Mouse (Mus musculus): ENCODE data around the gene Olfr857. TPM values are rescaled to one million over a fixed set of nuclear protein-coding genes. Genes with fewer than 3 reads are reported as not detected.
"Not testable (repeated sequence)": the region's sequence is repeated elsewhere in the genome, so short reads cannot be mapped to it uniquely, and the experiment has no call there.

The Olfr857 gene
- 0.20 TPM in 1 of 2 replicates, not detected in the other for polyA plus RNA-seq (2012; rRNA removed)

DNA sequence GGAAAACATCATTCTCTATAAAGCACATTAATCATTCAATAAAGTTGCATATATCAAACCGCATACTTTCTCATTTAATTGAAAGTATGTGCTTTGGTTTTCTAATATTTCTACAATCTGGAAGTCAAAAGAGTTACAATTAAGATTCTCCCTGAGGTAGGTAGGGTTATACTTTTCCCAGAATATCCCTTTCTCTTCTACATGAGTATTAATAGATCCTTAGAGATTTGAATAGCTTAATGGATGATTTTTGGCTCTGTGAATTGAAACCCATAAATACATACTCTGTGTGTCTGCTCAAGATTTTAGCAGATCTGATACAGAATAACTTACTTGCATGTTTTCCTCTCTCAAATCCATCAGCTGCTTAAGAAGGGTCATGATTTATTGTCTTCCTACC lies at the start of gene Olfr857:
Gene Olfr857 (plus strand): TSS at position 301 of the 400 bp plus-strand sequence.
- 93% methylated on average over 1 of the region's 1 CpGs for WGBS
- Histone ChIP-seq H3K27me3 (ENCODE audit: control insufficient read depth, insufficient read depth, low read length) (no peaks in the 10 kb centered on the region), H3K4me3 (replicated peaks; ENCODE audit: insufficient read depth, low read depth, low read length) (no peak within 1 kb of the TSS), H3K4me1 (ENCODE audit: control insufficient read depth, insufficient read depth, low read length) (no peaks in the 10 kb centered on the region), H3K27ac (ENCODE audit: insufficient read depth, low read length) (no peak within 1 kb of the TSS)
- TF ChIP-seq POLR2A (IDR thresholded peaks at IDR 0.05; ENCODE audit: borderline replicate concordance, insufficient read depth, low read length) (no peak), CTCF (IDR thresholded peaks at IDR 0.05; ENCODE audit: borderline replicate concordance, insufficient read depth, low read depth, low read length) (no peak)
- no peak for DNase-seq

- 63% methylated on average over 6 of the region's 6 CpGs for WGBS
- DNase-seq, result no peak
- Histone ChIP-seq H3K4me3 (replicated peaks; ENCODE audit: insufficient read depth, low read depth, low read length) (no peak overlapping the region), H3K27ac (ENCODE audit: insufficient read depth, low read length) (no peak overlapping the region), H3K27me3 (ENCODE audit: control insufficient read depth, insufficient read depth, low read length) (no peaks in the 10 kb centered on the region), H3K4me1 (ENCODE audit: control insufficient read depth, insufficient read depth, low read length) (no peaks in the 10 kb centered on the region)
- TF ChIP-seq POLR2A (IDR thresholded peaks at IDR 0.05; ENCODE audit: borderline replicate concordance, insufficient read depth, low read length) (no peak), CTCF (IDR thresholded peaks at IDR 0.05; ENCODE audit: borderline replicate concordance, insufficient read depth, low read depth, low read length) (no peak)
Observed at GRCm38 (mm10) chr9:19690281-19690680, 19.0 kb upstream of the Olfr857 start.

DNA sequence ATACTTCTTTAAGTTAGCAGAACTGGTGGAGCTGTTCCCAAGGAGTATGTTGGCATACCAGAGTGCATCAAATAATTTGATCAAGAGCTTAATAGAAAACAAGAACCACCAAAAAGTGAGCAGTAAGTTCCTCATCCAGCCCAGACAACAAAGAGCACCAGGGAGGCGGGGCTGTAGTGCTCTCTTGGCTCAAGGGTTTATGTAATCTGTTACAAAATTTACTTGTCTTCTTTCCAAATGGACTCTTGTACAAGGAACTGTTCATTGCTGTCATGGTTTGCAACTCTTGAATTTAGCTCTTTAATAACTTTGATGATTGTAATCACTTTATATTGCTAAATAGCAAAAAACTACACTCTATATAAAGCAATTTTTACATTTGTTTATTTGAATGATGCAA lies 17.8 kb upstream of the Olfr857 start:
- Histone ChIP-seq H3K27ac (ENCODE audit: insufficient read depth, low read length) (no peak overlapping the region), H3K4me1 (ENCODE audit: control insufficient read depth, insufficient read depth, low read length) (no peaks in the 10 kb centered on the region), H3K27me3 (ENCODE audit: control insufficient read depth, insufficient read depth, low read length) (no peaks in the 10 kb centered on the region), H3K4me3 (replicated peaks; ENCODE audit: insufficient read depth, low read depth, low read length) (no peak overlapping the region)
- DNase-seq, result no peak
- TF ChIP-seq CTCF (IDR thresholded peaks at IDR 0.05; ENCODE audit: borderline replicate concordance, insufficient read depth, low read depth, low read length) (no peak), POLR2A (IDR thresholded peaks at IDR 0.05; ENCODE audit: borderline replicate concordance, insufficient read depth, low read length) (no peak)
- 81% methylated on average over 1 of the region's 1 CpGs for WGBS

GRCm38 (mm10) chr9:19692430-19692829 lies 16.8 kb upstream of the Olfr857 start:
- WGBS, result 15% methylated on average over 2 of the region's 2 CpGs

GRCm38 (mm10) chr9:19694285-19694684 lies 14.9 kb upstream of the Olfr857 start:
- WGBS, result 34% methylated on average over 2 of the region's 2 CpGs
- H3K4me1 ChIP-seq (ENCODE audit: control insufficient read depth, insufficient read depth, low read length); H3K4me3 ChIP-seq (replicated peaks; ENCODE audit: insufficient read depth, low read depth, low read length); H3K27ac ChIP-seq (ENCODE audit: insufficient read depth, low read length); DNase-seq; H3K27me3 ChIP-seq (ENCODE audit: control insufficient read depth, insufficient read depth, low read length): not testable (repeated sequence)

More at GRCm38 (mm10) chr9:19692430-19692829, 16.8 kb upstream of the Olfr857 start:
- Histone ChIP-seq H3K27ac (ENCODE audit: insufficient read depth, low read length) (no peak overlapping the region), H3K27me3 (ENCODE audit: control insufficient read depth, insufficient read depth, low read length) (no peaks in the 10 kb centered on the region), H3K4me1 (ENCODE audit: control insufficient read depth, insufficient read depth, low read length) (no peaks in the 10 kb centered on the region), H3K4me3 (replicated peaks; ENCODE audit: insufficient read depth, low read depth, low read length) (no peak overlapping the region)
- DNase-seq, result no peak
- TF ChIP-seq CTCF (IDR thresholded peaks at IDR 0.05; ENCODE audit: borderline replicate concordance, insufficient read depth, low read depth, low read length) (no peak), POLR2A (IDR thresholded peaks at IDR 0.05; ENCODE audit: borderline replicate concordance, insufficient read depth, low read length) (no peak)

DNA sequence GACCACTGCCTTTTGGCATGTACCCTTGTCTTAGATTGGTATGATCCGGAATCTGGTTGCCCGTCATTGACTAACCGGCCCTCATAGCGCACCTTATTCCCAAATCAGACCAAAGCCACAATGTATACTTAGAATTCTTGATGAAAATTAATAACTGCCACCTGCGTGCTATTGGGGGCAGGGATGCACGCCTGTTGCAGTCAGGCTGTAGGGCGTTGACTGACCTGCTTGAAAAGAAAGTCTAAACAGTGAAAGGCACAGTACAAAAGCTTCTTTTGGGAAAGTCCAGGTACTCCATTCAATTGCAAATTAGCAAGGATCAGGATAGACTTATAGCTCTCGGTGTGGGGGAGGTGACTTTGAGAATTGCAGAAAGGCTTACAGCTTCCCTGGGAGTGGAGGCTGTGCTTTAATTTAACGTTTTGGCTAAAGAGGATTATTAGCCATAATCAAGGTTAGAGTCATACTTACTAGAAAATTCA lies 14.3 kb upstream of the Olfr857 start:
- WGBS, result 68% methylated on average over 9 of the region's 9 CpGs

GRCm38 (mm10) chr9:19704546-19704945 lies 4.7 kb upstream of the Olfr857 start:
- not testable (repeated sequence) for H3K4me1 ChIP-seq (ENCODE audit: control insufficient read depth, insufficient read depth, low read length); DNase-seq; H3K4me3 ChIP-seq (replicated peaks; ENCODE audit: insufficient read depth, low read depth, low read length); H3K27ac ChIP-seq (ENCODE audit: insufficient read depth, low read length); H3K27me3 ChIP-seq (ENCODE audit: control insufficient read depth, insufficient read depth, low read length)
- 61% methylated on average over 2 of the region's 2 CpGs for WGBS

More for the DNA sequence above, 14.3 kb upstream of the Olfr857 start:
- not testable (repeated sequence) for H3K27ac ChIP-seq (ENCODE audit: insufficient read depth, low read length); DNase-seq; H3K4me1 ChIP-seq (ENCODE audit: control insufficient read depth, insufficient read depth, low read length); H3K27me3 ChIP-seq (ENCODE audit: control insufficient read depth, insufficient read depth, low read length); H3K4me3 ChIP-seq (replicated peaks; ENCODE audit: insufficient read depth, low read depth, low read length)

Other genes starting within 250 kb of the Olfr857 start
- gene Olfr850, start 231.2 kb upstream of the Olfr857 start, polyA plus RNA-seq (2012; rRNA removed), result not detected in 2 replicates
- not detected in 2 replicates for gene Olfr851, start 216.1 kb upstream of the Olfr857 start, polyA plus RNA-seq (2012; rRNA removed)
- not detected in 2 replicates for gene Olfr853, start 168.4 kb upstream of the Olfr857 start, polyA plus RNA-seq (2012; rRNA removed)
- not detected in 2 replicates for gene Olfr854, start 142.1 kb upstream of the Olfr857 start, polyA plus RNA-seq (2012; rRNA removed)
- not detected in 2 replicates for gene Olfr855, start 126.8 kb upstream of the Olfr857 start, polyA plus RNA-seq (2012; rRNA removed)
- gene Zfp317, start 87.3 kb upstream of the Olfr857 start, polyA plus RNA-seq (2012; rRNA removed), result 24.2 and 25.8 TPM in 2 replicates
- gene Olfr58, start 70.8 kb downstream of the Olfr857 start, polyA plus RNA-seq (2012; rRNA removed), result not detected in 2 replicates
- not detected in 2 replicates for gene Olfr859, start 95.5 kb downstream of the Olfr857 start, polyA plus RNA-seq (2012; rRNA removed)
- gene Olfr860, start 140.3 kb downstream of the Olfr857 start, polyA plus RNA-seq (2012; rRNA removed), result not detected in 2 replicates
- gene Olfr862, start 178.6 kb downstream of the Olfr857 start, polyA plus RNA-seq (2012; rRNA removed), result not detected in 2 replicates
- gene Olfr77, start 207.4 kb downstream of the Olfr857 start, polyA plus RNA-seq (2012; rRNA removed), result not detected in 2 replicates

Measured in cerebellum, adult 2 months (tissue).